Mouse (Mus musculus): ENCODE measurements around the gene Mgat5b.
A peak's percentile ranks its signal among the peaks of the same experiment; 100 is the strongest.

Mgat5b gene

GRCm38 (mm10) chr11:116980313-116980712, 61.6 kb downstream of the Mgat5b start:
- no peak for DNase-seq (ENCODE audit: low read depth, low spot score)

- DNase-seq (ENCODE audit: low read depth, low spot score), result no peak
These were observed 63.9 kb downstream of the Mgat5b start for GRCm38 (mm10) chr11:116982543-116982942.

- no peak for DNase-seq (ENCODE audit: low read depth, low spot score)
These were observed 67.1 kb downstream of the Mgat5b start for GRCm38 (mm10) chr11:116985504-116986385.

- DNase-seq (ENCODE audit: low read depth, low spot score), result no peak
These were observed 69.5 kb downstream of the Mgat5b start for GRCm38 (mm10) chr11:116988131-116988530.

- no peak for DNase-seq (ENCODE audit: low read depth, low spot score)
These were observed 71.6 kb downstream of the Mgat5b start for GRCm38 (mm10) chr11:116990231-116990630.

GRCm38 (mm10) chr11:116991410-116991809, 72.7 kb downstream of the Mgat5b start:
- no peak for DNase-seq (ENCODE audit: low read depth, low spot score)

GRCm38 (mm10) chr11:116991964-116992363, 73.3 kb downstream of the Mgat5b start:
- DNase-seq (ENCODE audit: low read depth, low spot score), result no peak

- no peak for DNase-seq (ENCODE audit: low read depth, low spot score)
These were observed 75.5 kb downstream of the Mgat5b start for GRCm38 (mm10) chr11:116994095-116994582.

- no peak for DNase-seq (ENCODE audit: low read depth, low spot score)
These were observed 78.3 kb downstream of the Mgat5b start for GRCm38 (mm10) chr11:116996976-116997375.

- no peak for DNase-seq (ENCODE audit: low read depth, low spot score)
These were observed 80.3 kb downstream of the Mgat5b start for GRCm38 (mm10) chr11:116998935-116999334.

- no peak for DNase-seq (ENCODE audit: low read depth, low spot score)
These were observed 81.6 kb downstream of the Mgat5b start for GRCm38 (mm10) chr11:117000219-117000618.

- no peak for DNase-seq (ENCODE audit: low read depth, low spot score)
These were observed 83.1 kb downstream of the Mgat5b start for GRCm38 (mm10) chr11:117001789-117002188.

GRCm38 (mm10) chr11:117003503-117003902, 84.8 kb downstream of the Mgat5b start:
- DNase-seq (ENCODE audit: low read depth, low spot score), result no peak

- no peak for DNase-seq (ENCODE audit: low read depth, low spot score)
These were observed 85.6 kb downstream of the Mgat5b start for GRCm38 (mm10) chr11:117004277-117004676.

GRCm38 (mm10) chr11:117017462-117017861, 98.8 kb downstream of the Mgat5b start:
- DNase-seq (ENCODE audit: low read depth, low spot score), result no peak

GRCm38 (mm10) chr11:117018410-117018809, 99.7 kb downstream of the Mgat5b start:
- DNase-seq (ENCODE audit: low read depth, low spot score), result peak; percentile 58

- no peak for DNase-seq (ENCODE audit: low read depth, low spot score)
These were observed 102.4 kb downstream of the Mgat5b start for GRCm38 (mm10) chr11:117021026-117021425.

GRCm38 (mm10) chr11:117023537-117023936, 104.9 kb downstream of the Mgat5b start:
- no peak for DNase-seq (ENCODE audit: low read depth, low spot score)

- peak; percentile 75 for DNase-seq (ENCODE audit: low read depth, low spot score)
These were observed 109.0 kb downstream of the Mgat5b start for GRCm38 (mm10) chr11:117027681-117028080.

GRCm38 (mm10) chr11:117028861-117029568, 110.4 kb downstream of the Mgat5b start:
- DNase-seq (ENCODE audit: low read depth, low spot score), result no peak

GRCm38 (mm10) chr11:117029569-117029955, 110.9 kb downstream of the Mgat5b start:
- DNase-seq (ENCODE audit: low read depth, low spot score), result no peak

GRCm38 (mm10) chr11:117030018-117030417, 111.4 kb downstream of the Mgat5b start:
- DNase-seq (ENCODE audit: low read depth, low spot score), result no peak
